Mouse (Mus musculus): ENCODE data around the gene Dzip1l.

DNA sequence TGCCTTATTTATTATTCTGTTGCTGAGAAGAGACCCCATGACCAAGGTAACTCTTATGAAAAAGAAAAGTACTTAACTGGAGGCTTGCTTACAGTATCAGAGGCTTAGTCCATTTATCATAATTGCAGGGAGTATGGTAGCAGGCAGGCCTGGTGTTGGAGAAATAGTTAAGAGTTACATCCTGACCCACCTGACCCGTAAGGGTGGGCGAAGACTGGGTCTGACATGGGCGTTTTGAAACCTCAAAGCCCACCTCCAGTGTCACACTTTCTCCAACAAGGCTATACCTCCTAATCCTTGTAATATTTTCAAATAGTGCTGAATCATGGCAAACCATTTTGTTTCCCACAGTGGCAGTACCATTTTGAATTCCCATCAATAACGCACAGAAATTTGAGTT, 715 bp upstream of the Dzip1l start:
- TF ChIP-seq CTCF (IDR thresholded peaks at IDR 0.05; ENCODE audit: extremely low read depth, insufficient read depth, insufficient read length, insufficient replicate concordance) (no peak), POLR2A (IDR thresholded peaks at IDR 0.05; ENCODE audit: low read depth, low read length) (no peak)
